Comparison of ENCODE assay signal across 8 mouse cellular contexts in genomic region chr4:34886490-34887111, GRCm38 (mm10). TPM values are rescaled to one million over a fixed set of nuclear protein-coding genes. Genes with fewer than 3 reads are reported as not detected.
DNase-seq lines count a peak whose midpoint lies in the region; ATAC-seq and TF ChIP-seq lines count a peak whose summit lies in the region.

No protein-coding gene starts in this region.

- H3K4me3 ChIP-seq in lung, embryonic 16.5 days (ENCODE audit: low read length) = peak overlapping the region; percentile 84
- H3K4me3 ChIP-seq in thymus, adult 2 months (ENCODE audit: control insufficient read depth, insufficient read depth, low read length) = peak overlapping the region; percentile 87

- peak overlapping the region; percentile 85 for H3K4me2 ChIP-seq in lung, embryonic 16.5 days (ENCODE audit: low read depth, low read length)

- H3K4me1 ChIP-seq in lung, embryonic 16.5 days (replicated peaks; ENCODE audit: control insufficient read depth, insufficient read depth, low read length) = peaks cover 14% of the 10 kb centered on the region
- peaks cover 9% of the 10 kb centered on the region for H3K4me1 ChIP-seq in thymus, adult 2 months (replicated peaks; ENCODE audit: control insufficient read depth, insufficient read depth, low read length)

- TF ChIP-seq CTCF in thymus, adult 2 months (IDR thresholded peaks at IDR 0.05; ENCODE audit: borderline replicate concordance, control insufficient read depth, extremely low read depth, insufficient read depth, low read length, poor library complexity) = 0 out of 2 replicates have a peak, but pooled peaks have one; percentile 14

- peak; percentile 64; the same call in 1 of the 2 replicates for TF ChIP-seq POLR2A in thymus, adult 2 months (IDR thresholded peaks at IDR 0.05; ENCODE audit: control insufficient read depth, extremely low read depth, insufficient read depth, low read length, poor library complexity)

- no peaks in the 10 kb centered on the region for H3K9me3 ChIP-seq in lung, embryonic 16.5 days (ENCODE audit: control insufficient read depth, low read length)

- peak; percentile 75 to 76 for ATAC-seq in hematopoietic stem cell, adult 5-6 weeks (replicated peaks in 1 of 2; ENCODE audit: insufficient read depth in 1 of 2, low FRiP score in 2 of 2, low TSS enrichment in 1 of 2, low read depth in 1 of 2, poor library complexity in 2 of 2, severe bottlenecking in 2 of 2)
- peak; percentile 84 for ATAC-seq in lung, embryonic 16.5 days (ENCODE audit: low read depth)

- no peaks in the 10 kb centered on the region for H3K36me3 ChIP-seq in lung, embryonic 16.5 days (ENCODE audit: control insufficient read depth, insufficient read depth, low read length)
- no peaks in the 10 kb centered on the region for H3K36me3 ChIP-seq in thymus, adult 2 months (ENCODE audit: control insufficient read depth, insufficient read depth, low read length)

- H3K9ac ChIP-seq in lung, embryonic 16.5 days (ENCODE audit: low read length) = peak overlapping the region; percentile 88

- H3K27ac ChIP-seq in lung, embryonic 16.5 days (ENCODE audit: low read length) = peak overlapping the region; percentile 95
- H3K27ac ChIP-seq in thymus, adult 2 months (ENCODE audit: control insufficient read depth, insufficient read depth, low read length) = no peak overlapping the region

- 1% methylated on average over 48 of the region's 48 CpGs for WGBS in lung, embryonic 16.5 days
- WGBS in thymus, adult 2 months = under 1% methylated on average over 48 of the region's 48 CpGs

- peak; percentile 80 for DNase-seq in MEL-GATA-1-ER (ENCODE audit: extremely low read depth, low read depth)
- peak; percentile 64 for DNase-seq in cerebellum, adult 8-10 months
- peak; percentile 82 for DNase-seq in forelimb bud, embryonic 11.5 days (ENCODE audit: low read depth, low spot score)
- peak; percentile 82 for DNase-seq in layer of hippocampus, adult 9-11 months
- peak; percentile 78 for DNase-seq in ovary, adult 18-20 months (ENCODE audit: low spot score)
- peak; percentile 81 for DNase-seq in thymus, adult 2 months

- H3K27me3 ChIP-seq in lung, embryonic 16.5 days (ENCODE audit: control insufficient read depth, insufficient read depth, low read depth, low read length) = peaks cover 10% of the 10 kb centered on the region
- H3K27me3 ChIP-seq in thymus, adult 2 months (ENCODE audit: control insufficient read depth, insufficient read depth, low read length) = no peaks in the 10 kb centered on the region

RNA-seq across cellular contexts. Expression of gene Zfp292, which starts 3.8 kb away (rescaled TPM):
- total RNA-seq in hematopoietic stem cell, adult 5-6 weeks (2017) = 65.7 and 68.7 TPM in 2 replicates
- 16.2 and 16.5 TPM in 2 replicates for polyA plus RNA-seq in lung, embryonic 16.5 days (2015; fragmentation: Nextera tagmentation; extraction: Ambion mirVana)
- polyA plus RNA-seq in thymus, adult 2 months (2012; rRNA removed) = 6.8 and 7.1 TPM in 2 replicates

RNA-seq across cellular contexts. Expression of gene Cga, which starts 7.0 kb away (rescaled TPM):
- not detected in 2 replicates for total RNA-seq in hematopoietic stem cell, adult 5-6 weeks (2017)
- polyA plus RNA-seq in lung, embryonic 16.5 days (2015; fragmentation: Nextera tagmentation; extraction: Ambion mirVana) = not detected in 2 replicates
- polyA plus RNA-seq in thymus, adult 2 months (2012; rRNA removed) = 0.43 and 1.00 TPM in 2 replicates
